Mouse (Mus musculus) limb, embryonic 12.5 days (tissue): Measurements from ENCODE around the gene Exoc6. TPM values are rescaled to one million over a fixed set of nuclear protein-coding genes. Genes with fewer than 3 reads are reported as not detected.
"Not testable (repeated sequence)": the region's sequence is repeated elsewhere in the genome, so short reads cannot be mapped to it uniquely, and the experiment has no call there.

Experiments used
- ATAC-seq: fragments of 200-750 bp; cut with Nextera tagmentation; 2 replicates; pipeline ENCODE4 v1.8.0; 2017; ENCODE audit warnings: low read depth, moderate TSS enrichment; ENCODE audit not compliant: insufficient number of reproducible peaks, insufficient read depth, low FRiP score, low TSS enrichment
- H3K27ac ChIP-seq: fragments of 300-500 bp; sonication (generic); 2 replicates; pipeline ENCODE4 v1.5.1; 2016; ENCODE audit warnings: mild to moderate bottlenecking, moderate library complexity
- H3K27me3 ChIP-seq: fragments of 300-500 bp; sonication (generic); 2 replicates; pipeline ENCODE4 v1.6.1; 2016; ENCODE audit warnings: mild to moderate bottlenecking, moderate library complexity
- H3K36me3 ChIP-seq: fragments of 300-500 bp; sonication (generic); 2 replicates; pipeline ENCODE4 v1.6.1; 2016; ENCODE audit warnings: mild to moderate bottlenecking, moderate library complexity
- H3K4me1 ChIP-seq: fragments of 300-500 bp; sonication (generic); replicated peaks from 2 replicates; pipeline ENCODE4 v1.6.1; 2016
- H3K4me2 ChIP-seq: fragments of 300-500 bp; sonication (generic); 2 replicates; pipeline ENCODE4 v1.6.1; 2016; ENCODE audit warnings: mild to moderate bottlenecking, moderate library complexity
- H3K4me3 ChIP-seq: fragments of 300-500 bp; sonication (generic); replicated peaks from 2 replicates; pipeline ENCODE4 v1.5.1; 2016; ENCODE audit warnings: mild to moderate bottlenecking
- H3K9ac ChIP-seq: fragments of 300-500 bp; sonication (generic); replicated peaks from 2 replicates; pipeline ENCODE4 v1.6.1; 2016; ENCODE audit warnings: mild to moderate bottlenecking, moderate library complexity
- H3K9me3 ChIP-seq: fragments of 300-500 bp; sonication (generic); 2 replicates; pipeline ENCODE4 v1.6.1; 2016; ENCODE audit warnings: mild to moderate bottlenecking, moderate library complexity
- WGBS: fragments of 180-500 bp; shearing (Covaris S2); methylation state at CpG from one replicate; pipeline ENCODE4 v1.1.7; 2016; 5-methylcytosine and 5-hydroxymethylcytosine counted together
- polyA plus RNA-seq: library from polyadenylated mRNA; unstranded; fragments of >200 nt; fragmentation: Nextera tagmentation; extraction: Ambion mirVana; gene quantifications from 2 replicates; pipeline ENCODE4 v1.2.1, GENCODE M21; 2016

The Exoc6 gene
- polyA plus RNA-seq, 1 experiment from 2014 or later, result 6.7 TPM

DNA sequence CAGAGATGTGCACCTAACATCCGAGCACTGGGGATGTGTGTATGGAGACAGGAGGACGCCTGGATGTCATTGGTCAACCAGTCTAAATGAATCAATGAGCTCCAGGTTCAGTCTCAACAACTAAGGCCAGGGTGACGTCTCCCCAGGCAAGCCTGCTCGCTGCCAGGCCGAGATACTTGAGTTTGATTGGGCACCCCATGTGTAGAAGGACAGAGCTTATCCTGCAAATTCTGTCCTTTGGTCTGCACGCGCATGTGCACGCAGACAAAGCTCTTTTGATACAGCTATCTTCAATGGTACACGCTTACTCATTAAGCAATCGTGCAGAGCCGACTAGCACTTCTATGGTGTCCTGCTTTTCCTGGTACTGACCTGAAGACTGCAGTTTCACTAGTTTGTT lies 24.3 kb upstream of the Exoc6 start:
- no peak for ATAC-seq
- WGBS, result 90% methylated on average over 11 of the region's 11 CpGs
- Histone ChIP-seq H3K4me3 (no peak overlapping the region), H3K4me2 (no peak overlapping the region), H3K9me3 (no peaks in the 10 kb centered on the region), H3K36me3 (no peaks in the 10 kb centered on the region), H3K4me1 (no peaks in the 10 kb centered on the region), H3K9ac (no peak overlapping the region), H3K27me3 (no peaks in the 10 kb centered on the region; the same call in 1 of the 2 replicates), H3K27ac (no peak overlapping the region)

DNA sequence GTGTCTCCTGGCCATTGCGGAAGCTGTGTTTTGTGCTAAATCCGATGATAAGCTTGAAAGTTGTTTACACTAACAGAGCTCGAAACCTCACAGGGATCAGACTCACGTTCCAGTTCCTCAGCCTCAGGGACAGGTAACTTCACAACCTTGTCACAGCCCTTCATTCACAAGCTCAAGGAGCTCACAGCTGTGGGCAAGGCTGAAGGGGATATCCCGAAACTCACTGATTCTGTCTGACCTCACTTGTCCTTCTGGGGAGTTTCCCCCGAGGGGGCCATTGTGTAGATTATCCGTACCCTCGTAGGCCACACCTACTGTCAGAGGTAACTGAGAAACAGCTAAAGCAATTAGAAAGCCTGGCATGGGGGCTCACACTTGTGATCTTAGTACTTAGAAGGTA lies 23.4 kb upstream of the Exoc6 start:
- Histone ChIP-seq H3K4me1 (no peaks in the 10 kb centered on the region), H3K4me3 (no peak overlapping the region), H3K27ac (no peak overlapping the region), H3K4me2 (no peak overlapping the region), H3K27me3 (no peaks in the 10 kb centered on the region; the same call in 1 of the 2 replicates), H3K9ac (no peak overlapping the region), H3K9me3 (no peaks in the 10 kb centered on the region), H3K36me3 (no peaks in the 10 kb centered on the region)
- WGBS, result 41% methylated on average over 8 of the region's 8 CpGs
- no peak for ATAC-seq

DNA sequence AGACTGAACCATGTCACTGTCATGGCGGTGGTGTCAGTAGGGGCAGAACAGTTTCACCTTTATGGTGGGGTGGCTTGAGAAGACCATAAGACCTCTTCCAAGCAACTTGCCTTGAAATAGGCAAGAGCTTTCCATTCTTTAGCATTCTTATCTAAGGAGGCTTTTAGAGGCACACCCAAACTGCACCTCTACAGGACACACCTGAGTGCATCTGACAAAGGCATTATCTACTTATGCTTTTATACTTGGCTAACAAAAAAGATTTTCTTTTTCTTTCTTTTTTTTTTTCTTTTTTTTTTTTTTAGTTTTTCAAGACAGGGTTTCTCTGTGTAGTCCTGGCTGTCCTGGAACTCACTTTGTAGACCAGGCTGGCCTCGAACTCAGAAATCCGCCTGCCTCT lies 22.5 kb upstream of the Exoc6 start:
- not testable (repeated sequence) for H3K4me1 ChIP-seq, H3K9ac ChIP-seq, H3K27ac ChIP-seq, H3K4me3 ChIP-seq, ATAC-seq, H3K9me3 ChIP-seq, H3K4me2 ChIP-seq, H3K36me3 ChIP-seq, H3K27me3 ChIP-seq
- WGBS, result 94% methylated on average over 3 of the region's 3 CpGs

DNA sequence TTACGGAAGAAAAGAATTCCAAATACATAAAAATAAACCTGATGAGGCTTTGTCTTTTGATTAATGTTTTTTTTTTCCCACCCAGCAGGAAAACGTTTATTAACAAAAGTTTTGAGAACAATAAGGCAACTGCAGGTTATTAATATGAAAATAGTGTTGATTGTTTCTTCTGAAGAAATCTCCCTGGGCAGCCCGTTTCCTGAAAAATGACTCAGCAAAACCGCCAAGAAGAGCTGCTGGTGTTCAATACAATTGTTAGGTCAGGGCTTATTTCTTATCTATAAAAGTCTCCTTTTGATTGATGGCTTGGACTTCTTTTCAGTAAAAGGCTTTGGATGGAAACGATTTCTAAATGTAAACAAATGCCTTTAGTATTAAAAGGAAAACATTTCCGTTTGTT lies 21.6 kb upstream of the Exoc6 start:
- no peak overlapping the region for H3K27ac ChIP-seq
- no peak overlapping the region for H3K9ac ChIP-seq
- H3K4me3 ChIP-seq, result no peak overlapping the region
- 74% methylated on average over 6 of the region's 6 CpGs for WGBS
- ATAC-seq, result no peak
- H3K36me3 ChIP-seq, result no peaks in the 10 kb centered on the region
- no peaks in the 10 kb centered on the region for H3K4me1 ChIP-seq
- H3K9me3 ChIP-seq, result no peaks in the 10 kb centered on the region
- no peak overlapping the region for H3K4me2 ChIP-seq
- peaks cover 3% of the 10 kb centered on the region; the same call in 1 of the 2 replicates for H3K27me3 ChIP-seq

DNA sequence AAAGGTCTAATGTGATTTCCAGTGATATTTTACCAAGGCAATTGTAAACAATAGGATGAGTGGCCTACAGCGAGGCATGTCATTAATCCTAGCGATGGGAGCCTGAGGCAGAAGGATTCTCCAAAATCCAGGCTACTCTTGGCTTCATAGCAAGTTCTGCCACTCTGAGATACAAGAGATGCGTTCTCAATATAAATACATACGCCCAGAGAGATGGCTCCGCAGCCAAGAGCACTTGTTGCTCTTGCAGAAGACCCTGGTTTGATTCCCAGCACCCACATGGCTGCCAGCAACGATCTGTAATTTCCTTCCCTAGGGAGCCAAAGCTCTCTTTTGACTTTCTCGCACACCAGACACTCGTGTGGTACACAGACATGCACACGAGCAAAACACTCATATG lies 20.9 kb upstream of the Exoc6 start:
- Histone ChIP-seq H3K9me3 (no peaks in the 10 kb centered on the region), H3K4me2 (no peak overlapping the region), H3K27ac (no peak overlapping the region), H3K36me3 (no peaks in the 10 kb centered on the region), H3K9ac (no peak overlapping the region), H3K4me3 (no peak overlapping the region), H3K27me3 (peaks cover 3% of the 10 kb centered on the region; the same call in 1 of the 2 replicates), H3K4me1 (no peaks in the 10 kb centered on the region)
- no peak for ATAC-seq
- 86% methylated on average over 9 of the region's 9 CpGs for WGBS

DNA sequence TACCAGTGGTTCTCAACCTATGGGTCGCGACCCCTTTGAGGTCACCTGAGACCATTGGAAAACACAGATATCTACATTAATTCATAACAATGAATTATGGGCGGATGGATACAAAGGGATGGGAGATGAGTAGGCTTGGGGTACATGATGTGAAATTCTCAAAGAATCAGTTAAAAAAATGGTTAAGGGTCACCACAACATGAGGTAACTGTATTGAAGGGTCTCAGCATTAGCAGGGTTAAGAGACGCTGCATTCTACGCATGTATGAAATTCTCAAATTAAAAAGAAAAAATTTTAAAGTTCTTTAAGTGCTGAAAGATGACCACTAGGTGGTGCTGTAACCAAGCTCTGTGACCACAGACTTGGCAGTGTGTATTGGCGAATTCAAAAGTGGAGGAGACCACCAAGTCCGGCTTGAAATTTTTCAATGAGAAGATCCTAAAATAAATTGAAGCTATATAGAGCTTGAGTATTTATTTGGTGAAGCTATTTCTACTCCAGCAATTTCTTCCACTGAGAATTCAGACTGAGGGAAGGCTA lies 20.2 kb upstream of the Exoc6 start:
- Histone ChIP-seq H3K9me3 (no peaks in the 10 kb centered on the region), H3K4me2 (no peak overlapping the region), H3K27me3 (peaks cover 3% of the 10 kb centered on the region; the same call in 1 of the 2 replicates), H3K4me3 (no peak overlapping the region), H3K36me3 (no peaks in the 10 kb centered on the region), H3K4me1 (no peaks in the 10 kb centered on the region), H3K27ac (no peak overlapping the region), H3K9ac (no peak overlapping the region)
- ATAC-seq, result no peak
- 45% methylated on average over 7 of the region's 7 CpGs for WGBS

DNA sequence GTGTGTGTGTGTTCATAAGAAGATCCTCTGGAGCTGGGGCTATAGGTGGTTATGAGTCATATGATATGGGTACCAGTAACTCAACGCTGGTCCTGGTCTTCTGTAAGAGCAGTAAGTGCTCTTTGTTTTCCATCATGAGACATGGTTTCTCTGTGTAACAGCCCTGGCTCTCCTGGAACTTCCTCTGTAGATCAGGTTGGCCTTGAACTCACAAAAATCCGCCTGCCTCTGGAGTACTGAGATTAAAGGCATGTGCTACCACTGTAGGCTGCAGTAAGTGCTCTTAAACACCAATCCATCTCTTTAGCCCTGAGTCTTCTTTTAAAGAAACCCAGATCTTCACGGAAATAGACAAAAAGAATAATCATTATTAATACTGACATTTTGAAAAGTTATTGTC lies 19.6 kb upstream of the Exoc6 start:
- ATAC-seq, result no peak
- Histone ChIP-seq H3K36me3 (no peaks in the 10 kb centered on the region), H3K9ac (no peak overlapping the region), H3K4me1 (no peaks in the 10 kb centered on the region), H3K27me3 (peaks cover 3% of the 10 kb centered on the region; the same call in 1 of the 2 replicates), H3K27ac (no peak overlapping the region), H3K4me3 (no peak overlapping the region), H3K9me3 (no peaks in the 10 kb centered on the region), H3K4me2 (no peak overlapping the region)
- WGBS, result 83% methylated on average over 3 of the region's 3 CpGs

DNA sequence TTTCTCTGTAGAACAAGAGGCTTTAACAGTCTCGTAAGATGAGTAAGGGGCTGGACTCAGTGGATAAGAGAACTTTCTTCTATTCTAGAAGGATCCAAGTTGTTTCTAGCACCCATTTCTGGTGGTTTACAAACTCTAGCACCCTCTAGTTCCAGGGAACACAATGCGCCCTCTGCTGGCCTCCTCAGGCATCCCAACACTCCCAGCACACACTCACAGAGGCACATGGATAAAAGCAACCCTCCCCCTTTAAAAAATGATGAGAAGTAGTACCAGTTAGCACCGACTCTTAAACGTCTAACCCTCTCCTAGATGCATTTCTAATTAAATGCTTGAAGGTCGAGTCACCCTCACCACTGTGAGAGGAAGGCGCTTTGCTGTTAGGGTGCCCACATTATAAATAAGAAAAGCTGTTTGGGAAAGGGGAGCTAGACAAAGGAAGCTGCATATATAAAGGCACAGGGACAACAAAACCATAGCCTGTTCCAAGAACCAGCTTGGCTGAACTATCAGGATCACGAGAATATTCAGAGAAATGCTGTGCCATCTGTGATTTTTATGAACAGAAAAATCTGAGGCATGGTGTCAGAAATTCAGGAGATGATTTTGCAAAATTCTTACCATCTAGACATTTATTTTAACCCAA lies 18.9 kb upstream of the Exoc6 start:
- H3K4me2 ChIP-seq, result no peak overlapping the region
- no peaks in the 10 kb centered on the region for H3K4me1 ChIP-seq
- H3K27ac ChIP-seq, result no peak overlapping the region
- H3K27me3 ChIP-seq, result peaks cover 3% of the 10 kb centered on the region; the same call in 1 of the 2 replicates
- H3K4me3 ChIP-seq, result no peak overlapping the region
- ATAC-seq, result no peak
- H3K36me3 ChIP-seq, result no peaks in the 10 kb centered on the region
- H3K9me3 ChIP-seq, result no peaks in the 10 kb centered on the region
- WGBS, result 58% methylated on average over 7 of the region's 7 CpGs
- H3K9ac ChIP-seq, result no peak overlapping the region

DNA sequence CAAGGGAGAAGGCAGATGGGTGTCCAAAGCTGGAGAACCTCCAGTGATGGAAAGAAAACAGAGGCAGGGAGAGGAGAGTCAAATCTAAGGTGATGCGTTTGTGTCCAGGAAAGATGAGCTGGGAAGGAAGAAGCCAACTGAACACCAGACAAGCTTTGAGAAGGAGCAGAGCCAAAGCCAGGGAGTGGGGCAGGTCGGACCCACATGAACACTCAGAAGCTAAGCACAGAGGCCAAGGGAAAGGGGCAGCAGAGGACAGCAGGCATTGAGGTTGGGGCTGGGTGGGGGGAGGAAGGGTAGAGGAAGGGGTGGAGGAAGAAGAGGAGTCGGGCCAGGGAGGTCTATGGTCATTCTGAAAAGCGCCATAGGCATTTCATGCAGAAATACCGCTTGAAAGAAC lies 17.0 kb upstream of the Exoc6 start:
- Histone ChIP-seq H3K9ac (no peak overlapping the region), H3K4me2 (no peak overlapping the region), H3K9me3 (no peaks in the 10 kb centered on the region), H3K36me3 (no peaks in the 10 kb centered on the region), H3K27me3 (peaks cover 3% of the 10 kb centered on the region; the same call in 1 of the 2 replicates), H3K4me3 (no peak overlapping the region), H3K27ac (no peak overlapping the region), H3K4me1 (no peaks in the 10 kb centered on the region)
- 86% methylated on average over 5 of the region's 5 CpGs for WGBS
- no peak for ATAC-seq

DNA sequence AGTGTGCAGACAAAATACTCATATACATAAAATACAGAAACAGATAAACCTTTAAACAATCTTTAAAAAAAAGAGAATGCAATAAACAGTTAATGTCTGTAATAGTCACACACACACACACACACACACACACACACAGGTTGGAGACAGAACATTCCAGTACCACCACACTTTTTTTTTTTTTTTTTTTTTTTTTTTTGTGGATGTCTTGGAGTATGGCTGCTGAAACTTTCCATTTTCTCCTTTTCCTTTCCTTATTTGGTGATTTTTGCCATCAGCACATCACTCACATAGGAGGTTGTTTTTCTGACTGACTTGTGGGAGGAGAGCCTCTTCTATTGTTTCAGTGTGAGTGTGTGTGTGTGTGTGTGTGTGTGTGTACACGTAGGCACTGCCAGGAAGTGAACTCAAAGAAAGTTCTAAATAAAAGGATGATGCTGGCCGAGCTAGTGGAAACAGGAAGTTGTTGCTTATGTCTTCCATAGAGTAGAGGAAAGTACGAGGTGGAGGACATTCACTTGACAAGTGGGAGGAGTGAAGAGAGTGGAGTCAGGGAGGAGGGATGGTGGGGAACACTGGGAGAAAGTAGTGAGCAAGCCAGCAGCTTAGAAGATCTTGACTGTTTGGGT lies 15.4 kb upstream of the Exoc6 start:
- no peak for ATAC-seq
- H3K4me2 ChIP-seq, result no peak overlapping the region
- peaks cover 3% of the 10 kb centered on the region; the same call in 1 of the 2 replicates for H3K27me3 ChIP-seq
- H3K9me3 ChIP-seq, result no peaks in the 10 kb centered on the region
- no peak overlapping the region for H3K4me3 ChIP-seq
- no peak overlapping the region for H3K9ac ChIP-seq
- H3K27ac ChIP-seq, result no peak overlapping the region
- no peaks in the 10 kb centered on the region for H3K36me3 ChIP-seq
- no peaks in the 10 kb centered on the region for H3K4me1 ChIP-seq
- 54% methylated on average over 3 of the region's 3 CpGs for WGBS

DNA sequence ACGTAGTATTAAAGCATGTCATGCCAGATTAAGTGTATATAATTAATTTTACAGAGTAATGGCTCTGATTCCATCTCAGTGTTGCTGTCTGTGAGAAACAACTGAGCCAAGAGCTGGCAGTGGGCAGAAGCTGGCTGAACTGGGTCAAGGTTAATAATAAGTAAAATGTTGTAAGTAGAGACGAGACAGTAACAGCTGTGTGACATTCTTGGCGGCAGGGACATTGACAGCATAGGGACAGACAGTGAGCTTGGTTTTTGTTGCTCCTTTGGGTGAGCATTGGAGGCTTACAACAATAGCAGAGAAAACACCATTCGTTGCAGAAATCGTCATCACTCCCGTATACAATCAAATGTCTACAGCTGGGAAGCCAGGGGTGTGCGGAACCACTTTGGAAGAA lies 13.8 kb upstream of the Exoc6 start:
- H3K9ac ChIP-seq, result no peak overlapping the region
- 80% methylated on average over 7 of the region's 7 CpGs for WGBS

More for the DNA sequence above, 13.8 kb upstream of the Exoc6 start:
- Histone ChIP-seq H3K4me2 (no peak overlapping the region), H3K4me3 (no peak overlapping the region), H3K9me3 (no peaks in the 10 kb centered on the region), H3K36me3 (no peaks in the 10 kb centered on the region), H3K27ac (no peak overlapping the region), H3K4me1 (no peaks in the 10 kb centered on the region), H3K27me3 (peaks cover 3% of the 10 kb centered on the region; the same call in 1 of the 2 replicates)
- no peak for ATAC-seq
